Mouse (Mus musculus) monocyte, adult 5-6 weeks (primary cell): ENCODE data around the gene Pxdn. TPM values are rescaled to one million over a fixed set of nuclear protein-coding genes. Genes with fewer than 3 reads are reported as not detected.

ENCODE experiments used
- ATAC-seq: fragments of 153-309, 156-312 bp; replicated peaks from 2 replicates; pipeline ENCODE4 v1.8.0; 2017; ENCODE audit warnings: mild to moderate bottlenecking; ENCODE audit not compliant: low TSS enrichment, insufficient number of reproducible peaks, severe bottlenecking, poor library complexity, low FRiP score
- total RNA-seq: library from RNA; stranded (forward); fragments of 200-1000, 200-491, 200-594 nt; gene quantifications from 3 replicates; pipeline ENCODE4 v1.2.3, GENCODE M21; 2017

Pxdn gene
- total RNA-seq, 1 experiment from 2014 or later = not detected

GRCm38 (mm10) chr12:30054761-30055540, 117.5 kb downstream of the Pxdn start:
- ATAC-seq = no peak

GRCm38 (mm10) chr12:30058044-30058443, 120.6 kb downstream of the Pxdn start:
- no peak for ATAC-seq

- no peak for ATAC-seq
Observed at GRCm38 (mm10) chr12:30061503-30062117, 124.2 kb downstream of the Pxdn start.

DNA sequence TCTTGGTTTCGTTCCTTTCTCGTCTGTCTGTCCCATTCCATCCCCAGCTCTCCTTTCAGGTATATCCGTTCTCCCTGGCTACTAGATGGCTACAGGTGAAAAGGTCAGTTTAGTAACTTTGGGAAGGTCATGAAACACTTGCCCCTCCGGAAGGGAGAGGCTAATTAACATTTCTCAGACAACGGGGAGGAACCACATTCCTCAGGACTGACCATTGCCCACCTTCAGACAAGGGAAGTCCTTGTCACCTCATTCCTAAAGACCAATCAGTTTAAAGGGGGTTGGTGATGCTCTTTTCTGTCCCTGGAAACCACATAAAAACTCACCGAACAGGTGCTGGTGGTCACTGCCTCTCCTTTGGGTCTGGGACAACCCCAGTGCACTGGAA, 124.7 kb downstream of the Pxdn start:
- ATAC-seq = no peak

Other genes starting within 250 kb of the Pxdn start
- gene Tpo, start 195.0 kb downstream of the Pxdn start, total RNA-seq = not detected in 3 replicates